Mouse (Mus musculus) neural tube, embryonic 11.5 days (tissue): ENCODE measurements around the gene Gm11564. TPM values are rescaled to one million over a fixed set of nuclear protein-coding genes. Genes with fewer than 3 reads are reported as not detected.
"Not testable (repeated sequence)": the region's sequence is repeated elsewhere in the genome, so short reads cannot be mapped to it uniquely, and the experiment has no call there.

ENCODE experiments used
- ATAC-seq: fragments of 200-750 bp; cut with Nextera tagmentation; 2 replicates; pipeline ENCODE4 v1.8.0; 2017; ENCODE audit warnings: moderate number of reproducible peaks, mild to moderate bottlenecking, moderate TSS enrichment, moderate library complexity; ENCODE audit not compliant: insufficient read depth, low FRiP score, low TSS enrichment
- DNase-seq: peaks from one replicate; pipeline ENCODE4 v3.0.0-alpha.2; 2015; ENCODE audit warnings: low spot score
- H3K27ac ChIP-seq: fragments of 300-500 bp; sonication (generic); 2 replicates; pipeline ENCODE4 v1.5.1; 2014; ENCODE audit warnings: low read depth, mild to moderate bottlenecking, low read length
- H3K27me3 ChIP-seq: fragments of 300-500 bp; sonication (generic); 2 replicates; pipeline ENCODE4 v1.6.1; 2014; ENCODE audit warnings: mild to moderate bottlenecking, low read length, mixed read lengths; ENCODE audit not compliant: control insufficient read depth, insufficient read depth
- H3K36me3 ChIP-seq: fragments of 300-500 bp; sonication (generic); 2 replicates; pipeline ENCODE4 v1.6.1; 2014; ENCODE audit warnings: mild to moderate bottlenecking, low read length, moderate library complexity, mixed read lengths; ENCODE audit not compliant: control insufficient read depth, insufficient read depth
- H3K4me1 ChIP-seq: fragments of 300-500 bp; sonication (generic); 2 replicates; pipeline ENCODE4 v1.6.1; 2014; ENCODE audit warnings: low read length, mixed read lengths; ENCODE audit not compliant: control insufficient read depth, insufficient read depth
- H3K4me2 ChIP-seq: fragments of 300-500 bp; sonication (generic); 2 replicates; pipeline ENCODE4 v1.6.1; 2014; ENCODE audit warnings: low read depth, mild to moderate bottlenecking, moderate library complexity
- H3K4me3 ChIP-seq: fragments of 300-500 bp; sonication (generic); 2 replicates; pipeline ENCODE4 v1.5.1; 2014; ENCODE audit warnings: low read depth, low read length
- H3K9ac ChIP-seq: fragments of 300-500 bp; sonication (generic); 2 replicates; pipeline ENCODE4 v1.6.1; 2014; ENCODE audit warnings: mild to moderate bottlenecking, low read length
- H3K9me3 ChIP-seq: fragments of 300-500 bp; sonication (generic); 2 replicates; pipeline ENCODE4 v1.6.1; 2016; ENCODE audit warnings: low read length; ENCODE audit not compliant: control insufficient read depth
- WGBS: fragments of 180-500 bp; shearing (Covaris S2); extraction: QIAGEN DNeasy Blood & Tissue Kit; methylation state at CpG from one replicate; pipeline ENCODE4 v1.1.7; 2014; 5-methylcytosine and 5-hydroxymethylcytosine counted together
- polyA plus RNA-seq: library from polyadenylated mRNA; unstranded; fragments of >200 nt; fragmentation: Nextera tagmentation; extraction: Ambion mirVana; gene quantifications from 2 replicates; pipeline ENCODE4 v1.2.1, GENCODE M21; 2014

Gene Gm11564
- polyA plus RNA-seq, 1 experiment from 2014 or later = not detected

DNA sequence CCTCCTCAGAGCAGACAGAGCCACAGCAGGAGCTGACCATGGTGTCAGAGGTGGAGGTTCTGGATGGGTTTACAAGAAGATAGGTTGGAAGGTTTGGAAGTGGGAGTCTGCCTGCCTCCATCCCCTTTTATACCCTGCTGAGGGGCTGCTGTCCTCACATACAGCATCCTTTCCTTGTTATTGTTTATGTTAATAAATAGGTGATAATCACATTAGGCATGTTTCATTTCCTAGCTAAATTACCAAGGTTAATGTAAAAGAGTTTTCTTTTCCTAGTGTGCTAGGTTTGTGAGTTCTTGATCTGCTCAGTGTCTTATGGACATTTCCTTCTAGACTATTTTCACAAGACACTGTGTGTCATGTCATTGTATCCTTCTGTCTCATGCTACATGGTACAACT lies 5.7 kb downstream of the Gm11564 start, which contains the start of gene Krtap4-13:
Gene Krtap4-13 (minus strand): TSS at position 101 of the 400 bp plus-strand sequence.
- H3K4me2 ChIP-seq, H3K27me3 ChIP-seq, H3K9me3 ChIP-seq, H3K36me3 ChIP-seq, DNase-seq, H3K4me1 ChIP-seq, H3K27ac ChIP-seq, H3K4me3 ChIP-seq, ATAC-seq, H3K9ac ChIP-seq: not testable (repeated sequence)

GRCm38 (mm10) chr11:99804346-99804745 lies 11.1 kb downstream of the Gm11564 start, which contains the start of gene Gm11554:
Gene Gm11554 (minus strand): TSS chr11:99804446.
- not testable (repeated sequence) for H3K9me3 ChIP-seq, H3K36me3 ChIP-seq, DNase-seq, H3K27me3 ChIP-seq, H3K4me2 ChIP-seq, H3K4me3 ChIP-seq, H3K27ac ChIP-seq, H3K4me1 ChIP-seq, H3K9ac ChIP-seq, ATAC-seq
- no CpG with 5 or more reads among the region's 1 CpGs for WGBS

DNA sequence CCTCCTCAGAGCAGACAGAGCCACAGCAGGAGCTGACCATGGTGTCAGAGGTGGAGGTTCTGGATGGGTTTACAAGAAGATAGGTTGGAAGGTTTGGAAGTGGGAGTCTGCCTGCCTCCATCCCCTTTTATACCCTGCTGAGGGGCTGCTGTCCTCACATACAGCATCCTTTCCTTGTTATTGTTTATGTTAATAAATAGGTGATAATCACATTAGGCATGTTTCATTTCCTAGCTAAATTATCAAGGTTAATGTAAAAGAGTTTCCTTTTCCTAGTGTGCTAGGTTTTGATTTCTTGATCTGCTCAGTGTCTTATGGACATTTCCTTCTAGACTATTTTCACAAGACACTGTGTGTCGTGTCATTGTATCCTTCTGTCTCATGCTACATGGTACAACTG lies 16.6 kb downstream of the Gm11564 start, which contains the start of gene Gm11569:
Gene Gm11569 (minus strand): TSS at position 101 of the 400 bp plus-strand sequence.
- H3K9ac ChIP-seq, H3K4me1 ChIP-seq: not testable (repeated sequence)

GRCm38 (mm10) chr11:99793367-99793766 lies 22.1 kb downstream of the Gm11564 start, which contains the start of gene Gm11596:
Gene Gm11596 (minus strand): TSS chr11:99793467.
- H3K4me1 ChIP-seq = no peaks in the 10 kb centered on the region
- 82% methylated on average over 2 of the region's 2 CpGs for WGBS
- no peak within 1 kb of the TSS for H3K27ac ChIP-seq
- DNase-seq = no peak
- no peaks in the 10 kb centered on the region for H3K9me3 ChIP-seq
- no peak within 1 kb of the TSS for H3K9ac ChIP-seq
- no peak for ATAC-seq
- H3K4me2 ChIP-seq = no peak within 1 kb of the TSS
- H3K27me3 ChIP-seq = no peaks in the 10 kb centered on the region
- no peak within 1 kb of the TSS for H3K4me3 ChIP-seq
- no peaks in the 10 kb centered on the region for H3K36me3 ChIP-seq

More for the DNA sequence above, 16.6 kb downstream of the Gm11564 start, which contains the start of gene Gm11569:
- not testable (repeated sequence) for H3K27ac ChIP-seq, ATAC-seq, H3K27me3 ChIP-seq, H3K36me3 ChIP-seq, DNase-seq, H3K9me3 ChIP-seq, H3K4me2 ChIP-seq, H3K4me3 ChIP-seq
- no CpG with 5 or more reads among the region's 1 CpGs for WGBS

DNA sequence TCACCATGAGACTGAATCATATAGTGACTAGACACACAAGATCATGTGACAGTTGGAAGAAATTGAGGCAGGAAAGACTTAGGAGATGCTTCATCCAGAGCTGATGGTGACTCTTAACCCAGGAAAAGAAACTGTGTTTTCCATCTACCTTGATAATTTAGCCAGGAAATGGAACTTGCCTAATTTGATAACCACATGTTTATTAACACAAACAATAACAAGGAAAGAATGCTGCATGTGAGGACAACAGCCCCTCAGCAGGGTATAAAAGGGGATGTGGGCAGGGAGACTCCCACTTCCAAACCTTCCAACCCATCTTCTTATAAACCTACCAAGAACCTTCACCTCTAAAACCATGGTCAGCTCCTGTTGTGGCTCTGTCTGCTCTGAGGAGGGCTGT lies 30.6 kb downstream of the Gm11564 start, which contains the start of gene Krtap4-9:
Gene Krtap4-9 (plus strand): TSS at position 301 of the 400 bp plus-strand sequence.
- H3K27ac ChIP-seq, ATAC-seq: not testable (repeated sequence)

DNA sequence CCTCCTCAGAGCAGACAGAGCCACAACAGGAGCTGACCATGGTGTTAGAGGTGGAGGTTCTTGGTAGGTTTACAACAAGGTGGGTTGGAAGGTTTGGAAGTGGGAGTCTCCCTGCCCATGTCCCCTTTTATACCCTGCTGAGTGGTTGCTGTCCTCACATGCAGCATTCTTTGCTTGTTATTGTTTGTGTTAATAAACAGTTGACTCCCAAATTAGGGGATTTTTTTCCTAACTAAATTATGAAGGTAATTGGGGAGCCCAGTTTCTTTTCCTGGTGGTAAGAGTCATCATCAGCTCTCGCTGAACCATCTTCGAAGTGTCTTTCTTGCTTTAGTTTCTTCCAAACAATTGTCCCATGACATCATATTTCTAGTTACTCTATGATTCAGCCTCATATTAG lies 34.9 kb downstream of the Gm11564 start, which contains the start of gene Krtap4-8:
Gene Krtap4-8 (minus strand): TSS at position 101 of the 400 bp plus-strand sequence.
- Histone ChIP-seq H3K27me3 (no peaks in the 10 kb centered on the region), H3K4me1 (peaks cover 5% of the 10 kb centered on the region; the same call in 1 of the 2 replicates), H3K27ac (no peak within 1 kb of the TSS), H3K4me2 (no peak within 1 kb of the TSS), H3K9ac (no peak within 1 kb of the TSS), H3K36me3 (no peaks in the 10 kb centered on the region), H3K9me3 (no peaks in the 10 kb centered on the region), H3K4me3 (no peak within 1 kb of the TSS)
- ATAC-seq = no peak
- no peak for DNase-seq
- 92% methylated on average over 2 of the region's 2 CpGs for WGBS

More for the DNA sequence above, 30.6 kb downstream of the Gm11564 start, which contains the start of gene Krtap4-9:
- not testable (repeated sequence) for H3K4me1 ChIP-seq, H3K4me2 ChIP-seq, H3K27me3 ChIP-seq, H3K4me3 ChIP-seq, DNase-seq, H3K9me3 ChIP-seq, H3K36me3 ChIP-seq, H3K9ac ChIP-seq

DNA sequence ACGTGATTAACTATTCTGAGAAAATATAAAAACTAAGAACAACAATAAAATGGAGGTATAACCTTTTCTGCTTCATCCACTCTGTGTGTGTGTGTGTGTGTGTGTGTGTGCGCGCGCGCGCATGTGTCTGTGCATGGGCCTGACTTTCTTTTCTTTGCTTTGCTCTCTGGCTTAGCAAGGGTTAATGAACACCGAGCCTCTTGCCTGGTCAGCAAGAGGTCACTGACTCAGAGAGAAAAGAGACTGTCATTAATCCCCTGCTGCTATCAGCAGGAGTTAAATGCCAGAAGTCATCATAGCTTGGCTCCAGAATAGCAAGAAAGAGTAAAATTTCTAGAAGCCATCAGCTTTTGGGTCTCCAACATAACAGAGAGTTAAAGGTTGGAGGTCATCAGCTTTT lies 37.1 kb downstream of the Gm11564 start:
- no peaks in the 10 kb centered on the region for H3K27me3 ChIP-seq
- H3K9me3 ChIP-seq = no peaks in the 10 kb centered on the region
- WGBS = 35% methylated on average over 7 of the region's 7 CpGs
- no peak for ATAC-seq
- H3K36me3 ChIP-seq = no peaks in the 10 kb centered on the region
- no peak overlapping the region for H3K4me2 ChIP-seq
- DNase-seq = peak; percentile 15
- H3K27ac ChIP-seq = no peak overlapping the region
- no peak overlapping the region for H3K9ac ChIP-seq
- peaks cover 5% of the 10 kb centered on the region; the same call in 1 of the 2 replicates for H3K4me1 ChIP-seq
- no peak overlapping the region for H3K4me3 ChIP-seq

GRCm38 (mm10) chr11:99772813-99773212 lies 42.7 kb downstream of the Gm11564 start, which contains the start of gene Gm11595:
Gene Gm11595 (minus strand): TSS chr11:99772913.
- H3K27ac ChIP-seq, H3K9me3 ChIP-seq, H3K36me3 ChIP-seq: not testable (repeated sequence)

GRCm38 (mm10) chr11:99768410-99768809 lies 47.1 kb downstream of the Gm11564 start:
- no peak overlapping the region for H3K9ac ChIP-seq
- H3K36me3 ChIP-seq = no peaks in the 10 kb centered on the region
- H3K4me3 ChIP-seq = no peak overlapping the region
- H3K27me3 ChIP-seq = no peaks in the 10 kb centered on the region
- no peak overlapping the region for H3K27ac ChIP-seq
- H3K9me3 ChIP-seq = no peaks in the 10 kb centered on the region
- H3K4me2 ChIP-seq = no peak overlapping the region
- WGBS = 81% methylated on average over 2 of the region's 2 CpGs
- H3K4me1 ChIP-seq = no peaks in the 10 kb centered on the region
- DNase-seq = no peak
- no peak for ATAC-seq

More at GRCm38 (mm10) chr11:99772813-99773212, 42.7 kb downstream of the Gm11564 start, which contains the start of gene Gm11595:
- not testable (repeated sequence) for H3K4me1 ChIP-seq, DNase-seq, H3K27me3 ChIP-seq, H3K4me2 ChIP-seq, H3K4me3 ChIP-seq, H3K9ac ChIP-seq, ATAC-seq
